Mouse (Mus musculus): ENCODE measurements around the gene Postn.

DNA sequence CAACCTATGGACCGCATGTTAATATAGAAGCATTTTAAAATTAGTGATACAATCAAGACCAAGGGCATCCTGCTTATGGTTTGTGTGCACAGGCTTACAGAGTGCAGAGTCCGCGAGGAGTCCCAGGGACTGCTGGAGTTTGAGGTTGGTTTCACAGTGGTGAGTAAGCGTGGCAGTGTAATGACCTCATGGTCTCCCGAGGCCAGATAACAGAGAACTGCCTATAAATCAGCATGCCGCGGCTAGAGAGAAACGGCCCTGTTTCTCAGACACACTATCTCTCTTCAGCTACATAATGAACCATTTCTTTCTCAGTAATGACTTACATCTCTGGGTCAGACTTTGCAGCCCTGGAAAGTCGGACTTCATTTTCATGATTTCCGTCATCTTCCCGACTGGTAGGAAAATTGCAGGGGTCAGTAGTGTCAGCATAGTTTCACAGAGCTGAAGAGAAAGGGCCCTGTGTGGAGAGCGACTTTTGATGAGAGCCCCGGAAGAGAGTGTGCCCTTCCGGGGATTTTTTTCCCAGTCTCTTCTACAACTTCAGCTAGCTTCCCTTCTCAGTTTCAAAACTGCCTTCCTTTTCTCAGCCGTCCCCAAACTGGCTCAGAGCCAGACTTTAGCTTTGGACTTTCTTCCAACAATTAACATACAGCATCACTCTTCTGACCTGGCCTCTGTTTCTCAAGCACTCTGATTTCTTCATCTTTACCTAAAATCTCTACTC is 2.3 kb upstream of the Postn start:
- TF ChIP-seq POLR2A (IDR thresholded peaks at IDR 0.05; ENCODE audit: borderline replicate concordance, low read depth, low read length) (no peak), CTCF (IDR thresholded peaks at IDR 0.05; ENCODE audit: low read depth, low read length) (no peak)

All from bone marrow macrophage, adult 2 months (primary cell).